Mouse (Mus musculus) MEL (cell line): Measurements from ENCODE around the gene Gpr179. TPM values are rescaled to one million over a fixed set of nuclear protein-coding genes. Genes with fewer than 3 reads are reported as not detected.

Experiments used
- DNase-seq: peaks from one replicate; pipeline ENCODE4 v3.0.0; 2011; ENCODE audit warnings: low read depth, low spot score
- H3K27ac ChIP-seq: 2 replicates; pipeline ENCODE4 v1.5.1; 2012; ENCODE audit warnings: low read depth, mild to moderate bottlenecking, control low read depth, low read length, moderate library complexity; ENCODE audit not compliant: control insufficient read depth
- H3K27me3 ChIP-seq, 2 experiments: fragments of 150-350 bp in 1 of 2; sonication (generic) in 1 of 2; 2 replicates each; pipeline ENCODE4 v1.6.1; 2012; ENCODE audit warnings: low read length in 2 of 2, mild to moderate bottlenecking in 2 of 2, improper control_type of control experiment in 1 of 2, moderate library complexity in 1 of 2; ENCODE audit not compliant: insufficient read depth in 2 of 2, control insufficient read depth in 1 of 2
- H3K36me3 ChIP-seq, 2 experiments: 2 replicates each; pipeline ENCODE4 v1.6.1; 2012 to 2014; ENCODE audit warnings: low read length in 2 of 2, improper control_type of control experiment in 1 of 2, inconsistent platforms in 1 of 2, mild to moderate bottlenecking in 1 of 2; ENCODE audit not compliant: insufficient read depth in 2 of 2, control insufficient read depth in 1 of 2
- H3K4me1 ChIP-seq, 2 experiments: fragments of 150-350 bp in 1 of 2; sonication (generic) in 1 of 2; 2 replicates each; pipeline ENCODE4 v1.6.1; 2012; ENCODE audit warnings: low read length in 2 of 2, improper control_type of control experiment in 1 of 2, mild to moderate bottlenecking in 1 of 2; ENCODE audit not compliant: insufficient read depth in 2 of 2, control insufficient read depth in 1 of 2
- H3K4me3 ChIP-seq, 2 experiments: fragments of 150-350 bp in 1 of 2; sonication (generic) in 1 of 2; 2 replicates each; pipeline ENCODE4 v1.5.1; 2012; ENCODE audit warnings: low read depth in 2 of 2, low read length in 2 of 2, mild to moderate bottlenecking in 2 of 2, moderate library complexity in 2 of 2, control low read depth in 1 of 2, improper control_type of control experiment in 1 of 2; ENCODE audit not compliant: control insufficient read depth in 1 of 2, insufficient read depth in 1 of 2
- H3K79me2 ChIP-seq: 2 replicates; pipeline ENCODE4 v1.6.1; 2012; ENCODE audit warnings: mild to moderate bottlenecking, low read length, moderate library complexity; ENCODE audit not compliant: control insufficient read depth, poor library complexity, insufficient read depth
- H3K9ac ChIP-seq: 2 replicates; pipeline ENCODE4 v1.6.1; 2012; ENCODE audit warnings: low read depth, mild to moderate bottlenecking, control low read depth, low read length, moderate library complexity; ENCODE audit not compliant: control insufficient read depth, poor library complexity, severe bottlenecking
- H3K9me3 ChIP-seq: fragments of 150-350 bp; sonication (generic); replicated peaks from 2 replicates; pipeline ENCODE4 v1.6.1; 2012; ENCODE audit warnings: mild to moderate bottlenecking, low read length, improper control_type of control experiment, moderate library complexity; ENCODE audit not compliant: insufficient read depth
- BHLHE40 ChIP-seq: IDR thresholded peaks from 2 replicates; pipeline ENCODE4 v1.6.1; 2012; ENCODE audit warnings: low read depth, mild to moderate bottlenecking, inconsistent platforms, low read length, improper control_type of control experiment, borderline replicate concordance
- CHD2 ChIP-seq: IDR thresholded peaks from 2 replicates; pipeline ENCODE4 v1.6.1; 2011; ENCODE audit warnings: low read length, improper control_type of control experiment
- CTCF ChIP-seq, 3 experiments: IDR thresholded peaks in 2 of 3; conservative IDR thresholded peaks in 1 of 3; 2 replicates each; pipeline ENCODE4 v1.5.1; 2011 to 2012; ENCODE audit warnings: low read length in 3 of 3, low read depth in 2 of 3, mild to moderate bottlenecking in 2 of 3, improper control_type of control experiment in 1 of 3, inconsistent platforms in 1 of 3, mixed read lengths in 1 of 3, moderate library complexity in 1 of 3; ENCODE audit not compliant: control insufficient read depth in 1 of 3, insufficient read depth in 1 of 3, poor library complexity in 1 of 3, severe bottlenecking in 1 of 3
- E2F4 ChIP-seq: IDR thresholded peaks from 2 replicates; pipeline ENCODE4 v1.6.1; 2011; ENCODE audit warnings: low read depth, low read length, improper control_type of control experiment, borderline replicate concordance
- ELF1 ChIP-seq: IDR thresholded peaks from 2 replicates; pipeline ENCODE4 v1.6.1; 2014; ENCODE audit warnings: low read depth, mild to moderate bottlenecking, inconsistent platforms, low read length, improper control_type of control experiment, moderate library complexity
- EP300 ChIP-seq, 2 experiments: IDR thresholded peaks; 2 replicates each; pipeline ENCODE4 v1.6.1; 2011; ENCODE audit warnings: improper control_type of control experiment in 2 of 2, low read length in 2 of 2, low read depth in 1 of 2, mild to moderate bottlenecking in 1 of 2
- GABPA ChIP-seq: IDR thresholded peaks from 2 replicates; pipeline ENCODE4 v1.6.1; 2012; ENCODE audit warnings: low read depth, mild to moderate bottlenecking, inconsistent platforms, low read length, improper control_type of control experiment, moderate library complexity
- KAT2A ChIP-seq: conservative IDR thresholded peaks from 2 replicates; pipeline ENCODE4 v1.6.1; 2012; ENCODE audit warnings: low read depth, low read length, improper control_type of control experiment, inconsistent platforms
- MEF2A ChIP-seq: IDR thresholded peaks from 2 replicates; pipeline ENCODE4 v1.6.1; 2014; ENCODE audit warnings: low read depth, mild to moderate bottlenecking, inconsistent platforms, low read length, improper control_type of control experiment; ENCODE audit not compliant: poor library complexity, insufficient replicate concordance, severe bottlenecking; ENCODE audit errors: extremely low read depth
- MXI1 ChIP-seq: IDR thresholded peaks from 2 replicates; pipeline ENCODE4 v1.6.1; 2011; ENCODE audit warnings: mild to moderate bottlenecking, low read depth, low read length, improper control_type of control experiment
- MYC ChIP-seq: IDR thresholded peaks from 2 replicates; pipeline ENCODE4 v1.6.1; 2011; ENCODE audit warnings: low read depth, mild to moderate bottlenecking, low read length, improper control_type of control experiment, moderate library complexity
- NELFE ChIP-seq: IDR thresholded peaks from 2 replicates; pipeline ENCODE4 v1.6.1; 2011; ENCODE audit warnings: low read depth, low read length, improper control_type of control experiment
- NRF1 ChIP-seq: IDR thresholded peaks from 2 replicates; pipeline ENCODE4 v1.6.1; 2014; ENCODE audit warnings: low read depth, mild to moderate bottlenecking, inconsistent platforms, low read length, improper control_type of control experiment, moderate library complexity; ENCODE audit not compliant: poor library complexity, insufficient read depth, severe bottlenecking
- POLR2A ChIP-seq, 2 experiments: IDR thresholded peaks; 2 replicates each; pipeline ENCODE4 v1.6.1; 2011 to 2012; ENCODE audit warnings: low read length in 2 of 2, mild to moderate bottlenecking in 2 of 2, control low read depth in 1 of 2, improper control_type of control experiment in 1 of 2, low read depth in 1 of 2, moderate library complexity in 1 of 2; ENCODE audit not compliant: control insufficient read depth in 1 of 2, insufficient read depth in 1 of 2, poor library complexity in 1 of 2
- POLR2AphosphoS5 ChIP-seq: IDR thresholded peaks from 2 replicates; pipeline ENCODE4 v1.6.1; 2012; ENCODE audit warnings: low read depth, borderline replicate concordance, mild to moderate bottlenecking, inconsistent platforms, low read length, moderate library complexity, mixed read lengths
- RAD21 ChIP-seq: IDR thresholded peaks from 2 replicates; pipeline ENCODE4 v1.6.1; 2011; ENCODE audit warnings: mild to moderate bottlenecking, low read depth, low read length, improper control_type of control experiment
- SIN3A ChIP-seq: IDR thresholded peaks from 2 replicates; pipeline ENCODE4 v1.6.1; 2012; ENCODE audit warnings: low read length, improper control_type of control experiment, inconsistent platforms
- ZC3H11A ChIP-seq: IDR thresholded peaks from 2 replicates; pipeline ENCODE4 v1.6.1; 2012; ENCODE audit warnings: low read depth, mild to moderate bottlenecking, inconsistent platforms, low read length, improper control_type of control experiment
- polyA plus RNA-seq, 2 experiments: library from polyadenylated mRNA; stranded (reverse) in 1 of 2; unstranded in 1 of 2; fragments of >175 nt in 1 of 2; fragments of >200 nt in 1 of 2; gene quantifications; 2 replicates each; pipeline versions ENCODE4 v1.2.1 to v1.2.4; 2012; ENCODE audit warnings: low replicate concordance in 2 of 2, low read depth in 1 of 2; ENCODE audit not compliant: insufficient read length in 2 of 2, insufficient read depth in 1 of 2, missing spikeins in 1 of 2
- total RNA-seq: library from RNA; depleted of rRNA; stranded (reverse); fragments of 300-350 nt; gene quantifications from 2 replicates; pipeline ENCODE4 v1.2.3, GENCODE M21; 2012

Gpr179 gene
- total and polyA plus RNA-seq, 3 experiments, result 0.01 to 0.04 TPM; not detected in 1

GRCm38 (mm10) chr11:97333044-97333443, 18.8 kb downstream of the Gpr179 start:
- no peak for DNase-seq

DNA sequence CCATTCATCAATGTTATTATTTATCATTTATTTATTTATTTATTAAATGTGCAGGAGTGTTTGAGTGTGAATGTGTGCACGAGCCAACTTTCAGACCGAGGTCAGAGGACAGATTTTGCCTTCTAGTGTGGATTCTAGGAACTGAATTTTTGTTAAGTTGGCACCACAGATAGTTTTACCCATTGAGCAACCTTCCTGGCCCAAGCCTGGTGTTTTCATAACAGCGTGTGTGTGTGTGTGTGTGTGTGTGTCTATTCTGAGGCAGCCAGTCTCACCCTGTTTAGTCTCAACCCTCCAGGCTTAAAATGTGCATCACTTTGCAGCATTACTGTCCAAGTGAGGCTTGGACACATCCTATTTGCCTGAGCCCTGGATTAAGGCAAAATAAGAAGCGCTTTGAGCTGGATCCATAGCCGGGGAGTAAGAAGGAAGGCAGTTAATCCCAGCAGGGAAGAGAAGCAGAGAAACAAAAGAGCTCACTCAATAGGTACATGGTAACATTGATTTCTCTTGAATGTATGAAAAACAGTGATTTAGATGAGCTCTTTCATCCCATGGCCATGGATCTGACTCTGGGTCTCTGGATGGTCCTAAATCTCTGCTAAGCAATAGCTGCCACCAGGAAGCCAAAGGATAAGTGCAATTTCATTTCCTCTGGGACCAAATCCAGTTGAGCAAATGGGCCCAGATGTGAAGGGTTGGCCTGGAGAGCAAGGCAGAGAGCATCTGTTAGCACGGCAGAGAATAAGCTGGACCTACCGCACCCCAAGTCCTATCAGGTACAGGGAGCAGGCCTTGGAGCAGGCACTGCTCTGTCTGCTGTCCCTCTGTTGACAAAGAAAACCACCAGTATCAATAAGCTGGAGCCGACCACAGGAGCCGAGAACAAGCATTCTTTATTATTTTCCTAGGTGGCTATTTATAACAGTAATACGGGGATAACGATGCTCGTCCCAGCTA, 20.4 kb downstream of the Gpr179 start:
- H3K4me1 ChIP-seq, result no peaks in the 10 kb centered on the region
- DNase-seq, result no peak
- H3K79me2 ChIP-seq, result no peaks in the 10 kb centered on the region
- no peak for TF ChIP-seq ZC3H11A
- no peak for TF ChIP-seq ELF1
- TF ChIP-seq MEF2A, result no peak
- TF ChIP-seq GABPA, result no peak
- no peak for TF ChIP-seq CHD2
- no peak for TF ChIP-seq CTCF (IDR thresholded peaks at IDR 0.05 in 2 of 3, conservative IDR thresholded peaks at IDR 0.05 in 1 of 3; ENCODE audit: control insufficient read depth in 1 of 3, insufficient read depth in 1 of 3, low read depth in 2 of 3, low read length in 3 of 3, poor library complexity in 1 of 3, severe bottlenecking in 1 of 3)
- TF ChIP-seq MXI1, result no peak
- no peak for TF ChIP-seq POLR2AphosphoS5
- no peak for TF ChIP-seq E2F4
- TF ChIP-seq NELFE, result no peak
- TF ChIP-seq EP300 (IDR thresholded peaks at IDR 0.05; ENCODE audit: low read depth in 1 of 2, low read length in 2 of 2), result no peak
- no peak overlapping the region for H3K27ac ChIP-seq
- no peak overlapping the region for H3K9ac ChIP-seq
- H3K27me3 ChIP-seq, result no peaks in the 10 kb centered on the region; a peak in 1 of 4 replicates
- H3K4me3 ChIP-seq, result no peak overlapping the region
- H3K36me3 ChIP-seq, result peaks cover 0 to 4% of the 10 kb centered on the region in 2 experiments; a peak in 1 of 4 replicates
- no peaks in the 10 kb centered on the region for H3K9me3 ChIP-seq

More at GRCm38 (mm10) chr11:97333044-97333443, 18.8 kb downstream of the Gpr179 start:
- Histone ChIP-seq H3K36me3 (peaks cover 0 to 4% of the 10 kb centered on the region in 2 experiments; a peak in 1 of 4 replicates), H3K27ac (no peak overlapping the region), H3K27me3 (no peaks in the 10 kb centered on the region; a peak in 1 of 4 replicates), H3K79me2 (no peaks in the 10 kb centered on the region)
- no peak for TF ChIP-seq BHLHE40
- no peak for TF ChIP-seq NRF1
- no peak for TF ChIP-seq KAT2A
- TF ChIP-seq MYC, result no peak
- TF ChIP-seq POLR2A (IDR thresholded peaks at IDR 0.05; ENCODE audit: control insufficient read depth in 1 of 2, insufficient read depth in 1 of 2, low read depth in 1 of 2, low read length in 2 of 2, poor library complexity in 1 of 2), result no peak
- TF ChIP-seq ELF1, result no peak
- no peak for TF ChIP-seq SIN3A
- TF ChIP-seq RAD21, result no peak
- TF ChIP-seq, all 39 proteins: peak for 0
- Histone ChIP-seq H3K9ac (no peak overlapping the region), H3K4me3 (no peak overlapping the region), H3K9me3 (no peaks in the 10 kb centered on the region), H3K4me1 (no peaks in the 10 kb centered on the region)
